Mouse (Mus musculus) hindbrain, embryonic 16.5 days (tissue): ENCODE results near the gene Rhbg. TPM values are rescaled to one million over a fixed set of nuclear protein-coding genes. Genes with fewer than 3 reads are reported as not detected.
"Not testable (repeated sequence)": the region's sequence is repeated elsewhere in the genome, so short reads cannot be mapped to it uniquely, and the experiment has no call there.

Experiments used
- ATAC-seq: fragments of 200-750 bp; cut with Nextera tagmentation; 2 replicates; pipeline ENCODE4 v1.8.0; 2017; ENCODE audit warnings: moderate TSS enrichment, moderate library complexity
- H3K27ac ChIP-seq: fragments of 300-500 bp; sonication (generic); 2 replicates; pipeline ENCODE4 v1.5.1; 2014; ENCODE audit warnings: low read depth, mild to moderate bottlenecking, control low read depth, low read length, moderate library complexity
- H3K27me3 ChIP-seq: fragments of 300-500 bp; sonication (generic); replicated peaks from 2 replicates; pipeline ENCODE4 v1.6.1; 2014; ENCODE audit warnings: low read length; ENCODE audit not compliant: control insufficient read depth, insufficient read depth
- H3K36me3 ChIP-seq: fragments of 300-500 bp; sonication (generic); 2 replicates; pipeline ENCODE4 v1.6.1; 2014; ENCODE audit warnings: mild to moderate bottlenecking, low read length, moderate library complexity, mixed read lengths; ENCODE audit not compliant: control insufficient read depth, insufficient read depth
- H3K4me1 ChIP-seq: fragments of 300-500 bp; sonication (generic); 2 replicates; pipeline ENCODE4 v1.6.1; 2014; ENCODE audit warnings: low read depth, low read length; ENCODE audit not compliant: control insufficient read depth, insufficient read depth
- H3K4me2 ChIP-seq: fragments of 300-500 bp; sonication (generic); 2 replicates; pipeline ENCODE4 v1.6.1; 2014; ENCODE audit warnings: mild to moderate bottlenecking, low read length, control low read depth, moderate library complexity
- H3K4me3 ChIP-seq: fragments of 300-500 bp; sonication (generic); 2 replicates; pipeline ENCODE4 v1.5.1; 2014; ENCODE audit warnings: mild to moderate bottlenecking, low read length, control low read depth, moderate library complexity
- H3K9ac ChIP-seq: fragments of 300-500 bp; sonication (generic); 2 replicates; pipeline ENCODE4 v1.6.1; 2014; ENCODE audit warnings: low read depth, mild to moderate bottlenecking, control low read depth, low read length, moderate library complexity
- H3K9me3 ChIP-seq: fragments of 300-500 bp; sonication (generic); 2 replicates; pipeline ENCODE4 v1.6.1; 2014; ENCODE audit warnings: mild to moderate bottlenecking, low read length, moderate library complexity; ENCODE audit not compliant: control insufficient read depth
- WGBS: fragments of 180-500 bp; shearing (Covaris S2); extraction: QIAGEN DNeasy Blood & Tissue Kit; methylation state at CpG from one replicate; pipeline ENCODE4 v1.1.7; 2014; 5-methylcytosine and 5-hydroxymethylcytosine counted together
- polyA plus RNA-seq: library from polyadenylated mRNA; unstranded; fragments of >200 nt; fragmentation: Nextera tagmentation; extraction: Ambion mirVana; gene quantifications from 2 replicates; pipeline ENCODE4 v1.2.1, GENCODE M21; 2015

The Rhbg gene
- polyA plus RNA-seq, 1 experiment from 2014 or later, result 0.99 TPM

GRCm38 (mm10) chr3:88271298-88271697 is 16.8 kb upstream of the Rhbg start:
- H3K9me3 ChIP-seq, H3K4me1 ChIP-seq, H3K4me2 ChIP-seq, H3K9ac ChIP-seq, ATAC-seq, H3K36me3 ChIP-seq, H3K27me3 ChIP-seq, H3K4me3 ChIP-seq, H3K27ac ChIP-seq: not testable (repeated sequence)
- 91% methylated on average over 2 of the region's 2 CpGs for WGBS

GRCm38 (mm10) chr3:88268991-88269390 is 14.5 kb upstream of the Rhbg start:
- no peak overlapping the region for H3K27ac ChIP-seq
- WGBS, result 83% methylated on average over 5 of the region's 5 CpGs
- H3K27me3 ChIP-seq, result no peaks in the 10 kb centered on the region
- no peak overlapping the region for H3K9ac ChIP-seq
- H3K4me1 ChIP-seq, result no peaks in the 10 kb centered on the region
- no peak overlapping the region for H3K4me3 ChIP-seq
- H3K9me3 ChIP-seq, result no peaks in the 10 kb centered on the region
- H3K36me3 ChIP-seq, result no peaks in the 10 kb centered on the region
- ATAC-seq, result no peak
- H3K4me2 ChIP-seq, result no peak overlapping the region

- WGBS, result 87% methylated on average over 6 of the region's 6 CpGs
- H3K4me1 ChIP-seq, H3K4me2 ChIP-seq, H3K4me3 ChIP-seq, H3K27ac ChIP-seq, H3K27me3 ChIP-seq, H3K36me3 ChIP-seq, H3K9ac ChIP-seq, H3K9me3 ChIP-seq, ATAC-seq: not testable (repeated sequence)
These were observed 13.5 kb upstream of the Rhbg start for GRCm38 (mm10) chr3:88268014-88268413.

DNA sequence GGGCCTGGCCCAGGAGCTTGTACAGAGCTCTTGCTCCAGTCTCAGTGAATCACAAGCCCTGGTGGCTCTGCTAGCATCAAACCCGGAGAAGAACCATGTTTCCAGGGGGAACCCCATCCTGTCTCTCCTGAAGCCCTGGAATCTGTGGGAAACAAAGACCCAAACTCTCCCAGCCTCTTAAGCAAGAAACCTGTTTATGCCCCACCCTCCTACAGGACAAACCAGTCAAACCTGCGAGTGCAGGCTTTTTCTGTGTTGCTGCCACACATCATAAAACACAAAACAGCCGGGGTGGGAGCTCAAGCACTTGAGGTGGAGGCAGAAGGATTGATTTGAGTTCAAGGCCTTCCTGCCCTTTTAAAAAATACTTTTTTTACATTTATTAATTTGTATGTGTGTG is 7.8 kb upstream of the Rhbg start:
- H3K27me3 ChIP-seq, result no peaks in the 10 kb centered on the region
- H3K36me3 ChIP-seq, result no peaks in the 10 kb centered on the region
- H3K4me3 ChIP-seq, result no peak overlapping the region
- no peaks in the 10 kb centered on the region for H3K9me3 ChIP-seq
- ATAC-seq, result no peak
- no peak overlapping the region for H3K27ac ChIP-seq
- no peak overlapping the region for H3K4me2 ChIP-seq
- H3K4me1 ChIP-seq, result no peaks in the 10 kb centered on the region
- no peak overlapping the region for H3K9ac ChIP-seq
- 78% methylated on average over 3 of the region's 3 CpGs for WGBS

DNA sequence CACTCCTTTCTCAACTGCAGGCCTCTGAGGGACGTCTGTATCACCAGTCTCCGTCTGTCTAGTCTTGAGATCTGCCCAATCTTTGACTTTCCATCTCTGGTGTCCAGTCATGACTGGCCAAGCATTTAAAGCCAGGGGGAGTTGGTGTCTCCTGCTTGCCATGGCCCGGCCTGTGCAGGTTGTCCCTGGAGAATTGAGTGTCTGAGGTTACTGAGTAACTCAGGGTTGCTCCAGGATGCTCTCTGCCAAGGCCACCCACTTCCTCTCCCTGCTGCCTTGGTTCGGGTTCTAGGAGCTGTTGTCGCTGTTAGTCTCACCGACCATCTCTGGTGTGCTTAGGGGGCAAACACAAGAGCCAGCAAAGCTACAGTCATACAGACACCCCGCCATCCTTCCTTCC is 1.9 kb upstream of the Rhbg start:
- no peak overlapping the region for H3K4me3 ChIP-seq
- 76% methylated on average over 7 of the region's 7 CpGs for WGBS
- no peak overlapping the region for H3K9ac ChIP-seq
- H3K4me1 ChIP-seq, result peaks cover 3% of the 10 kb centered on the region; the same call in 1 of the 2 replicates
- H3K36me3 ChIP-seq, result no peaks in the 10 kb centered on the region
- H3K27me3 ChIP-seq, result peaks cover 4% of the 10 kb centered on the region; the same call in 1 of the 2 replicates
- H3K4me2 ChIP-seq, result no peak overlapping the region
- no peaks in the 10 kb centered on the region for H3K9me3 ChIP-seq
- ATAC-seq, result no peak
- no peak overlapping the region for H3K27ac ChIP-seq

GRCm38 (mm10) chr3:88255950-88256349 is 1.4 kb upstream of the Rhbg start:
- peaks cover 4% of the 10 kb centered on the region; the same call in 1 of the 2 replicates for H3K27me3 ChIP-seq
- H3K36me3 ChIP-seq, result no peaks in the 10 kb centered on the region
- H3K4me2 ChIP-seq, result no peak overlapping the region
- H3K9me3 ChIP-seq, result no peaks in the 10 kb centered on the region
- 70% methylated on average over 6 of the region's 6 CpGs for WGBS
- no peak for ATAC-seq
- peaks cover 3% of the 10 kb centered on the region; the same call in 1 of the 2 replicates for H3K4me1 ChIP-seq
- no peak overlapping the region for H3K4me3 ChIP-seq
- H3K9ac ChIP-seq, result no peak overlapping the region
- no peak overlapping the region for H3K27ac ChIP-seq

- H3K27ac ChIP-seq, result no peak overlapping the region
- H3K36me3 ChIP-seq, result no peaks in the 10 kb centered on the region
- H3K9me3 ChIP-seq, result no peaks in the 10 kb centered on the region
- peaks cover 4% of the 10 kb centered on the region; the same call in 1 of the 2 replicates for H3K27me3 ChIP-seq
- no peak overlapping the region for H3K9ac ChIP-seq
- 69% methylated on average over 6 of the region's 6 CpGs for WGBS
- no peak for ATAC-seq
- no peak overlapping the region for H3K4me3 ChIP-seq
- no peak overlapping the region for H3K4me2 ChIP-seq
- peaks cover 3% of the 10 kb centered on the region; the same call in 1 of the 2 replicates for H3K4me1 ChIP-seq
These were observed 1.8 kb downstream of the Rhbg start for GRCm38 (mm10) chr3:88252739-88253138.

DNA sequence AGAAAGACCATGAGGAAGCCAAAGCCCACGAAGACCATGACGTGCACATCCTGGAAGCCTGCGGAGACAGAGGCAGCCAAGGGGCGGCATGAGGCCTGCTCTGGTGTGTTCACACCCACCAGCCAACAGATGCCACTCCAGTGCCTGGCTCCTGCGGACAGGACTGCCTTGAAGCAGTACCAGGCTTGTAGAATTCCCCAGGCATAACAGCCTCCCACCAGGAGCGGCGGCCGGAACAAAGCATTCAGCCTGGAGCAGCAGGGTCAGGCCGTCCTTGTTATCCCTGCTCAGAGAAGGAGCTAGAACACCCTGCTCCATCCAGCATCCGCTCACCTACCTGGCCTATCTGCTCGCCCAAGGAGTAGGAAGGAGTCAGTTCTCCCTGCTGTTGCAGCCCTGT is 6.1 kb downstream of the Rhbg start:
- H3K9me3 ChIP-seq, result no peaks in the 10 kb centered on the region
- 61% methylated on average over 11 of the region's 11 CpGs for WGBS
- no peak overlapping the region for H3K4me3 ChIP-seq
- no peak overlapping the region for H3K27ac ChIP-seq
- H3K36me3 ChIP-seq, result no peaks in the 10 kb centered on the region
- peaks cover 2% of the 10 kb centered on the region; the same call in 1 of the 2 replicates for H3K4me1 ChIP-seq
- H3K27me3 ChIP-seq, result no peaks in the 10 kb centered on the region; the same call in 1 of the 2 replicates
- no peak for ATAC-seq
- no peak overlapping the region for H3K4me2 ChIP-seq
- no peak overlapping the region for H3K9ac ChIP-seq

- Histone ChIP-seq H3K9ac (no peak overlapping the region), H3K27me3 (no peaks in the 10 kb centered on the region), H3K4me3 (no peak overlapping the region), H3K36me3 (no peaks in the 10 kb centered on the region), H3K27ac (no peak overlapping the region), H3K4me1 (peaks cover 2% of the 10 kb centered on the region; the same call in 1 of the 2 replicates), H3K9me3 (no peaks in the 10 kb centered on the region), H3K4me2 (no peak overlapping the region)
- 68% methylated on average over 9 of the region's 9 CpGs for WGBS
- no peak for ATAC-seq
These were observed 6.8 kb downstream of the Rhbg start for GRCm38 (mm10) chr3:88247666-88248065.

DNA sequence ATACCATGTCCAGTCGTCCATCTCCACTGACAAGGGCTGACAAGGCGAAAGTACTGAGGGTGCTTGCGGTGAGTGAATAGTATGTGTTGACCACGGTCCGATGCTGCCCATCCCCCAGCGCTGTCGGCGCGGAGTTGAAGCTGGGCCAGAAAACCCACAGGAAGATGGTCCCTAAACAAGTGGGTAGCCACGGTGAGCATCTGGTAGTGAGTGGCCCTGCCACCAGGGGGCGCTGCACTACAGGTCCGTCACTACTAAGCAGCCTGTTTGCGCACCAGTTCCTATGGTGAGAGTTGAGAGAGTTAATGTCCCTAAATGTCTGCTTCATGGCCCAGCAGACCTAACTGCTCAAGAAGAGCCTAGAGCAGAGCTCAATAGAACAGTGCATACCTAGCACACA is 8.7 kb downstream of the Rhbg start:
- no peak overlapping the region for H3K4me3 ChIP-seq

More for the DNA sequence above, 8.7 kb downstream of the Rhbg start:
- WGBS, result 18% methylated on average over 13 of the region's 13 CpGs
- H3K4me1 ChIP-seq, result peaks cover 10% of the 10 kb centered on the region; the same call in 1 of the 2 replicates
- no peaks in the 10 kb centered on the region for H3K9me3 ChIP-seq
- no peak overlapping the region for H3K4me2 ChIP-seq
- no peaks in the 10 kb centered on the region for H3K36me3 ChIP-seq
- no peak overlapping the region for H3K9ac ChIP-seq
- no peak overlapping the region for H3K27ac ChIP-seq
- ATAC-seq, result no peak
- no peaks in the 10 kb centered on the region for H3K27me3 ChIP-seq
